Mouse (Mus musculus) cerebellum, adult 2 months (tissue): ENCODE results near the gene Eif5. TPM values are rescaled to one million over a fixed set of nuclear protein-coding genes. Genes with fewer than 3 reads are reported as not detected.

Experiments
- DNase-seq, 2 experiments: peaks; one replicate each; pipeline ENCODE4 v3.0.0; 2021
- H3K27ac ChIP-seq: fragments of 200-500 bp; 2 replicates; pipeline ENCODE4 v1.5.1; 2012; ENCODE audit warnings: low read length, control low read depth, inconsistent platforms; ENCODE audit not compliant: insufficient read depth
- H3K27me3 ChIP-seq: fragments of 200-500 bp; 2 replicates; pipeline ENCODE4 v1.6.1; 2012; ENCODE audit warnings: inconsistent platforms, mild to moderate bottlenecking, low read length, moderate library complexity; ENCODE audit not compliant: control insufficient read depth, insufficient read depth
- H3K4me1 ChIP-seq: fragments of 200-500 bp; 2 replicates; pipeline ENCODE4 v1.6.1; 2011; ENCODE audit warnings: low read length; ENCODE audit not compliant: control insufficient read depth, insufficient read depth
- H3K4me3 ChIP-seq: fragments of 200-500 bp; replicated peaks from 2 replicates; pipeline ENCODE3; 2011; ENCODE audit warnings: mild to moderate bottlenecking, low read depth, low read length, control low read depth; ENCODE audit not compliant: insufficient read depth
- CTCF ChIP-seq: fragments of 200-500 bp; IDR thresholded peaks from 2 replicates; pipeline ENCODE4 v1.5.1; 2011; ENCODE audit warnings: low read depth, mild to moderate bottlenecking, control low read depth, low read length, moderate library complexity, borderline replicate concordance; ENCODE audit not compliant: insufficient read depth
- POLR2A ChIP-seq: fragments of 200-500 bp; IDR thresholded peaks from 2 replicates; pipeline ENCODE4 v1.6.1; 2011; ENCODE audit warnings: low read length, control low read depth, borderline replicate concordance; ENCODE audit not compliant: insufficient read depth
- WGBS: fragments of 180-500 bp; shearing (Covaris S2); methylation state at CpG from one replicate; pipeline ENCODE4 v1.1.7; 2018; 5-methylcytosine and 5-hydroxymethylcytosine counted together
- polyA plus RNA-seq: library from polyadenylated mRNA; depleted of rRNA; stranded (reverse); fragments of >200 nt; gene quantifications from 2 replicates; pipeline ENCODE4 v1.2.3, GENCODE M21; 2012; rRNA removed

Gene Eif5
- polyA plus RNA-seq: 176 and 183 TPM in 2 replicates

DNA sequence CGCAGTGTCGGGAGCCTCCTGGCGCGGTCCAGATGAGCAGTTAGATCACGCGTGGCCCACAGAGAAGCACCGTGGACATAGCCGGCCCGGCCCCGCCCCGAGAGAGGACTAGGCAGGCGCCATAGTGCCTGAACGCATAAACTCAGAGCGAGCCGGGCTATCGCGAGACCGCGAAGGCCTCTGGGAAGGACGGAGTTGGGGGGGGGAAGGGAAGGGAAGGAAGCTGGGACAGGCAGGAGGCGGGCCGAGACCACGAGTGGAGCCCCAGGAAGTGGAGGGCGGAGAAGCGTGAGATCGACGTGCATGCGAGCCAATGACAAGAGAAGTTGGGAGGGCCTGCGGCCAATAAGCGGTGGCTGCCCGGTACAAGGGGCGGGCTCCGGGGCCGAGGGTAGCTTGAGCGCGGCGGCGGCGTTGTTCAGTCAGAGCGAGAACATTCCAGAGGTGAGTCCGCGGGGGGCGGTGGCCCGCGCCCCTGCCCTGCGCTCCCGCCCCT is at the start of gene Eif5:
Gene Eif5, plus strand, starts transcription at position 221 of the 496 bp plus-strand sequence.
- Histone ChIP-seq H3K4me3 (peak within 1 kb of the TSS; percentile 91), H3K27me3 (no peaks in the 10 kb centered on the region), H3K4me1 (peaks cover 5% of the 10 kb centered on the region; the same call in 1 of the 2 replicates), H3K27ac (peak within 1 kb of the TSS; percentile 88)
- TF ChIP-seq POLR2A: peak; percentile 76
- TF ChIP-seq CTCF: no peak
- WGBS: under 1% methylated on average over 47 of the region's 47 CpGs
- DNase-seq: peak; percentile 99 to 100

DNA sequence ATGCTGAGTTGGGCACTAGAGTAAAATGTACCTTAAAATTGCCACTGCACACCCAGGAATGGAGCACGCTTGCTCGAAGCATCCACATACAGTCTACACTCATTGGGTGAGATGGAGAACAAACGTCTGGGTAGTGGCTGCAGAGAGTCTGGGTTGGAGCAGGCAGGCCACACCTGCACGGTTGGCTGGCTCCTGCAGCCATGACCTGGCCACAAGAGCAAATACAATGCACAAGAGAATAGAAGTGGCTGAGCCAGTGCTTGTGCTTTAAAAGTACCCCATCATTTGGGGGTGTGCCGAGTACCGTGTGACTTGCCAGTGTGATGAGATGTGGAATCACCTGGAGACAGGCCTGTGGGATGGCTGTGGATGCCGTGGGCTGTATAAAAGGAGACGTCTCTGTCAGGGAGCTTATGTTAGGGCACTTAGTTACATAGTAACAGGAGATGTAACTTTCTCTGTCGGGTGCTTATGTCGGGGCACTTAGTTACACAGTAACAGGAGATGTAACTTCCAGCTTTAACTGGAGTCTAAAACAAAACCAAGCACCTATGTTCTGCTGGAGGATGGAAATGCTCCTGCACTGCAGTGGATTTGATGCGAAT is 48.5 kb upstream of the Eif5 start:
- WGBS: 76% methylated on average over 11 of the region's 11 CpGs
- Histone ChIP-seq H3K4me1 (no peaks in the 10 kb centered on the region), H3K27me3 (no peaks in the 10 kb centered on the region; the same call in 1 of the 2 replicates), H3K4me3 (no peak overlapping the region), H3K27ac (no peak overlapping the region)
- no peak for TF ChIP-seq CTCF
- TF ChIP-seq POLR2A: no peak
- no peak for DNase-seq

DNA sequence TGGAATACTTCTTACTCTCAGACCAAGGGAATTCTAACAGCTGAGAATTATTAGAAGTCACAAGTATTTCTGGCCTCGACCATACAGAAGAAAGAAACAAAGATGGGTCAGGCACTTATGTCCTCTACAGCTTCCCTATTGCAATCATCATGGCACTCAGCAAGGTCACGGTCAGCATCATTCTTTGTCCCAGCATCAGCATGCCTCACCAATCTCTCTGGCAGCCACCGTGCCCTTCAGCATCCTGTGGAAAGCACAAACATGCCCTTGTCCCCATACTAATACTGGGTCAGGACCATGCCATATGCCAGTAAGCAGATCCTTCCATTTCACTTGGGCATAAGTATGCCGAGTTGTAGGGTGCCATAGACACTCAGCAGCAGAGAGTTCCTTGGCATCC is 42.9 kb upstream of the Eif5 start:
- 58% methylated on average over 4 of the region's 4 CpGs for WGBS
- no peak overlapping the region for H3K27ac ChIP-seq
- TF ChIP-seq POLR2A: no peak
- no peak for TF ChIP-seq CTCF
- no peak overlapping the region for H3K4me3 ChIP-seq
- H3K4me1 ChIP-seq: no peaks in the 10 kb centered on the region
- H3K27me3 ChIP-seq: no peaks in the 10 kb centered on the region
- no peak for DNase-seq

- Histone ChIP-seq H3K4me1 (no peaks in the 10 kb centered on the region), H3K27me3 (no peaks in the 10 kb centered on the region), H3K27ac (no peak overlapping the region), H3K4me3 (no peak overlapping the region)
- DNase-seq: no peak
- 53% methylated on average over 2 of the region's 2 CpGs for WGBS
- no peak for TF ChIP-seq POLR2A
- peak; percentile 28; the same call in 1 of the 2 replicates for TF ChIP-seq CTCF
These were observed 40.7 kb upstream of the Eif5 start for GRCm38 (mm10) chr12:111497076-111497475.

- no peak overlapping the region for H3K4me3 ChIP-seq
- H3K27me3 ChIP-seq: no peaks in the 10 kb centered on the region
- no peaks in the 10 kb centered on the region for H3K4me1 ChIP-seq
- H3K27ac ChIP-seq: no peak overlapping the region
- no peak for DNase-seq
- 45% methylated on average over 5 of the region's 5 CpGs for WGBS
- no peak for TF ChIP-seq CTCF
- no peak for TF ChIP-seq POLR2A
These were observed 38.2 kb upstream of the Eif5 start for GRCm38 (mm10) chr12:111499617-111500016.

GRCm38 (mm10) chr12:111500725-111501124 is 37.1 kb upstream of the Eif5 start:
- WGBS: 12% methylated on average over 5 of the region's 5 CpGs
- Histone ChIP-seq H3K27ac (0 out of 2 replicates have a peak overlapping the region, but pooled peaks have one; percentile 50), H3K27me3 (no peaks in the 10 kb centered on the region), H3K4me3 (no peak overlapping the region), H3K4me1 (no peaks in the 10 kb centered on the region)
- peak in 1 of 2 experiments; percentile 12 for DNase-seq
- no peak for TF ChIP-seq CTCF
- no peak for TF ChIP-seq POLR2A

DNA sequence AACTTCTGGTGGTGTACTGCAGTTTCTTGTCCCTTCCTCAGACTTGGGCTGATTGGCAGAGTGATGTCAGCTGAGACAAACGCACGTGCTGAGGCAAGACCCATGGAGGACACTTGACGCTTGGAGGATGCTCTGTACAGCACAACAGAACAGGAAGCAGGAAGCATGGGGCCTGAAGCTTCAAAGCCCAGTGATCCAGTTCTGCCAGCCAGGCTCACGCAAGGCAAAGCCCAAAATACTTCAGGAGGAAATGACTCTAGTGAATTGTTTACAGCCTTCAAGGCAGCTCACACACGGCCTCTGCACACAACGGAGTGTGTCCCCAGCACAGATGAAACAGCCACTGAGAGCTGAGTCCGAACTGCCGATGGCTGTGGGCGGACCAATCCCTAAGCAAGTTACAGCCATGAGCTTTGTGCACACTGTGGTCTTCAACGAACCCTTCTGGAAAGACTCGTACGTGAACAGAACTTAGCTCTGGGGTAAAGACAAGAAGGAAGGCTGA is 34.7 kb upstream of the Eif5 start:
- H3K4me1 ChIP-seq: no peaks in the 10 kb centered on the region
- WGBS: 89% methylated on average over 12 of the region's 12 CpGs

GRCm38 (mm10) chr12:111503571-111503970 is 34.2 kb upstream of the Eif5 start:
- H3K4me1 ChIP-seq: no peaks in the 10 kb centered on the region
- no peak for TF ChIP-seq CTCF
- no peak for TF ChIP-seq POLR2A
- DNase-seq: no peak
- WGBS: 77% methylated on average over 5 of the region's 5 CpGs
- H3K27me3 ChIP-seq: no peaks in the 10 kb centered on the region
- no peak overlapping the region for H3K4me3 ChIP-seq
- H3K27ac ChIP-seq: no peak overlapping the region

More for the DNA sequence above, 34.7 kb upstream of the Eif5 start:
- no peak for TF ChIP-seq POLR2A
- TF ChIP-seq CTCF: no peak
- no peak for DNase-seq
- H3K27me3 ChIP-seq: no peaks in the 10 kb centered on the region
- H3K4me3 ChIP-seq: no peak overlapping the region
- H3K27ac ChIP-seq: no peak overlapping the region
